Mouse (Mus musculus) ES-Bruce4 (cell line): ENCODE data around the gene Spg11. TPM values are rescaled to one million over a fixed set of nuclear protein-coding genes. Genes with fewer than 3 reads are reported as not detected.

Source experiments
- H3K27ac ChIP-seq: 2 replicates; pipeline ENCODE4 v1.5.1; 2012; ENCODE audit warnings: low read length, inconsistent platforms; ENCODE audit not compliant: insufficient read depth
- H3K27me3 ChIP-seq: 2 replicates; pipeline ENCODE4 v1.6.1; 2012; ENCODE audit warnings: mild to moderate bottlenecking, low read length, inconsistent platforms; ENCODE audit not compliant: control insufficient read depth, poor library complexity, insufficient read depth, severe bottlenecking
- H3K36me3 ChIP-seq: 2 replicates; pipeline ENCODE4 v1.6.1; 2012; ENCODE audit warnings: inconsistent platforms, mild to moderate bottlenecking, low read length, moderate library complexity; ENCODE audit not compliant: control insufficient read depth, poor library complexity, insufficient read depth, severe bottlenecking
- H3K4me1 ChIP-seq: one replicate; pipeline ENCODE4 v1.8.1; 2011; ENCODE audit warnings: low read length; ENCODE audit not compliant: control insufficient read depth, insufficient read depth
- H3K4me3 ChIP-seq: 2 replicates; pipeline ENCODE4 v1.5.1; 2011; ENCODE audit warnings: low read depth, mild to moderate bottlenecking, low read length
- H3K9ac ChIP-seq: 2 replicates; pipeline ENCODE4 v1.6.1; 2012; ENCODE audit warnings: low read depth, mild to moderate bottlenecking, inconsistent platforms; ENCODE audit not compliant: poor library complexity, severe bottlenecking
- H3K9me3 ChIP-seq: replicated peaks from 2 replicates; pipeline ENCODE4 v1.6.1; 2012; ENCODE audit warnings: mild to moderate bottlenecking, low read length, inconsistent platforms; ENCODE audit not compliant: control insufficient read depth, poor library complexity, insufficient read depth, severe bottlenecking
- CTCF ChIP-seq: IDR thresholded peaks from one replicate; pipeline ENCODE4 v1.8.1; 2011; ENCODE audit warnings: low read depth, low read length
- EP300 ChIP-seq: IDR thresholded peaks from 2 replicates; pipeline ENCODE4 v1.6.1; 2011; ENCODE audit warnings: low read depth, low read length; ENCODE audit not compliant: insufficient read depth
- POLR2A ChIP-seq: IDR thresholded peaks from one replicate; pipeline ENCODE4 v1.8.1; 2011; ENCODE audit warnings: low read length; ENCODE audit not compliant: insufficient read depth
- polyA plus RNA-seq: library from polyadenylated mRNA; stranded (reverse); fragments of >200 nt; gene quantifications from 2 replicates; pipeline ENCODE4 v1.2.4, GENCODE M21; 2011; ENCODE audit warnings: low read depth; ENCODE audit not compliant: missing spikeins, insufficient read depth, insufficient read length

Gene Spg11
- polyA plus RNA-seq, 1 experiment: 31.5 TPM

- Histone ChIP-seq H3K9me3 (no peaks in the 10 kb centered on the region), H3K4me3 (no peak overlapping the region), H3K27ac (no peak overlapping the region), H3K9ac (no peak overlapping the region), H3K36me3 (peaks cover 6% of the 10 kb centered on the region), H3K27me3 (no peaks in the 10 kb centered on the region), H3K4me1 (no peaks in the 10 kb centered on the region)
- no peak for TF ChIP-seq CTCF
- no peak for TF ChIP-seq POLR2A
- no peak for TF ChIP-seq EP300
These were observed 106.7 kb downstream of the Spg11 start for GRCm38 (mm10) chr2:122011441-122011840.

GRCm38 (mm10) chr2:122008832-122009231 lies 109.4 kb downstream of the Spg11 start:
- H3K9ac ChIP-seq: no peak overlapping the region
- H3K36me3 ChIP-seq: peaks cover 9% of the 10 kb centered on the region
- no peak for TF ChIP-seq CTCF
- no peak for TF ChIP-seq EP300
- no peak for TF ChIP-seq POLR2A
- no peak overlapping the region for H3K27ac ChIP-seq
- no peaks in the 10 kb centered on the region for H3K27me3 ChIP-seq
- H3K9me3 ChIP-seq: no peaks in the 10 kb centered on the region
- no peaks in the 10 kb centered on the region for H3K4me1 ChIP-seq
- H3K4me3 ChIP-seq: no peak overlapping the region

Other genes with a start within 250 kb of the Spg11 start
- gene Ctdspl2, start 162.4 kb downstream of the Spg11 start, polyA plus RNA-seq: 73.4 and 74.4 TPM in 2 replicates
- gene Mageb3, start 162.3 kb downstream of the Spg11 start, polyA plus RNA-seq: not detected in 2 replicates
- gene Eif3j1, start 89.8 kb downstream of the Spg11 start, polyA plus RNA-seq: 21.8 and 24.4 TPM in 2 replicates
- gene B2m, start 29.3 kb upstream of the Spg11 start, polyA plus RNA-seq: 116 and 119 TPM in 2 replicates
- 0.43 TPM in 1 of 2 replicates, not detected in the other for gene Trim69, start 42.3 kb upstream of the Spg11 start, polyA plus RNA-seq
- gene Patl2, start 67.8 kb upstream of the Spg11 start, polyA plus RNA-seq: 2.5 and 3.1 TPM in 2 replicates
- 0.43 and 0.60 TPM in 2 replicates for gene Terb2, start 67.9 kb upstream of the Spg11 start, polyA plus RNA-seq
- 30.0 and 30.5 TPM in 2 replicates for gene Sord, start 116.4 kb upstream of the Spg11 start, polyA plus RNA-seq
- not detected in 2 replicates for gene Duox2, start 180.1 kb upstream of the Spg11 start, polyA plus RNA-seq
- gene Duoxa2, start 180.5 kb upstream of the Spg11 start, polyA plus RNA-seq: not detected in 2 replicates
- not detected in 2 replicates for gene Duoxa1, start 195.3 kb upstream of the Spg11 start, polyA plus RNA-seq
- gene Duox1, start 197.3 kb upstream of the Spg11 start, polyA plus RNA-seq: not detected in 2 replicates